Mouse (Mus musculus) adrenal gland, adult 8-10 months (tissue): ENCODE results near the gene Stub1. TPM values are rescaled to one million over a fixed set of nuclear protein-coding genes. Genes with fewer than 3 reads are reported as not detected.
"Not testable (repeated sequence)": the region's sequence is repeated elsewhere in the genome, so short reads cannot be mapped to it uniquely, and the experiment has no call there.

Experiments
- DNase-seq: peaks from one replicate; pipeline ENCODE4 v3.0.0; 2022
- total RNA-seq, 4 experiments: library from RNA; stranded (reverse); gene quantifications; 2 replicates each; pipeline ENCODE4 v1.2.4; 2022

Gene Stub1
- total RNA-seq, 4 experiments from 2014 or later: 184 to 246 (median 214) TPM

- no peak for DNase-seq
Observed at GRCm38 (mm10) chr17:25818851-25819780, 14.1 kb downstream of the Stub1 start.

GRCm38 (mm10) chr17:25817662-25818061, 15.5 kb downstream of the Stub1 start:
- no peak for DNase-seq

GRCm38 (mm10) chr17:25813471-25813870, 19.7 kb downstream of the Stub1 start:
- DNase-seq: peak; percentile 70

GRCm38 (mm10) chr17:25810890-25811289, 22.3 kb downstream of the Stub1 start:
- DNase-seq: no peak

GRCm38 (mm10) chr17:25809606-25810340, 23.4 kb downstream of the Stub1 start:
- DNase-seq: no peak

GRCm38 (mm10) chr17:25808789-25809605, 24.2 kb downstream of the Stub1 start, which contains the start of gene Fbxl16:
Gene Fbxl16 (plus strand): TSS chr17:25809085.
- peak; percentile 83 for DNase-seq

- no peak for DNase-seq
Observed at GRCm38 (mm10) chr17:25808028-25808427, 25.2 kb downstream of the Stub1 start.

GRCm38 (mm10) chr17:25807452-25807851, 25.8 kb downstream of the Stub1 start:
- DNase-seq: not testable (repeated sequence)

- no peak for DNase-seq
Observed at GRCm38 (mm10) chr17:25806507-25806906, 26.7 kb downstream of the Stub1 start.

GRCm38 (mm10) chr17:25802825-25803517, 30.2 kb downstream of the Stub1 start:
- DNase-seq: peak; percentile 85

GRCm38 (mm10) chr17:25801029-25801428, 32.2 kb downstream of the Stub1 start:
- DNase-seq: no peak

GRCm38 (mm10) chr17:25796951-25797369, 36.2 kb downstream of the Stub1 start, which contains the start of gene Metrn:
Gene Metrn (minus strand): TSS chr17:25797136.
- peak; percentile 82 for DNase-seq

- DNase-seq: no peak
Observed at GRCm38 (mm10) chr17:25796211-25796771, 36.9 kb downstream of the Stub1 start.

GRCm38 (mm10) chr17:25795609-25796092, 37.6 kb downstream of the Stub1 start, which contains the start of gene AC134908.4:
Gene AC134908.4 (minus strand): TSS chr17:25795659.
- no peak for DNase-seq

GRCm38 (mm10) chr17:25794998-25795397, 38.2 kb downstream of the Stub1 start:
- no peak for DNase-seq

GRCm38 (mm10) chr17:25794197-25794596, 39.0 kb downstream of the Stub1 start:
- no peak for DNase-seq

- DNase-seq: no peak
Observed at GRCm38 (mm10) chr17:25792615-25793014, 40.6 kb downstream of the Stub1 start, which contains the start of gene Fam173a. Gene Fam173a (minus strand): TSS chr17:25792901.

GRCm38 (mm10) chr17:25791843-25792527, 41.2 kb downstream of the Stub1 start:
- no peak for DNase-seq

- no peak for DNase-seq
Observed at GRCm38 (mm10) chr17:25791320-25791842, 41.8 kb downstream of the Stub1 start.
